Mouse (Mus musculus): ENCODE data around the gene 2410137M14Rik.
A peak's percentile ranks its signal among the peaks of the same experiment; 100 is the strongest.
"Not testable (repeated sequence)": the region's sequence is repeated elsewhere in the genome, so short reads cannot be mapped to it uniquely, and the experiment has no call there.

2410137M14Rik gene

GRCm38 (mm10) chr17:36993770-36994325, 12.8 kb upstream of the 2410137M14Rik start:
- DNase-seq = no peak

GRCm38 (mm10) chr17:36992336-36993104, 11.5 kb upstream of the 2410137M14Rik start:
- DNase-seq = no peak

- not testable (repeated sequence) for DNase-seq
These were observed 9.6 kb upstream of the 2410137M14Rik start for GRCm38 (mm10) chr17:36990630-36991029.

DNA sequence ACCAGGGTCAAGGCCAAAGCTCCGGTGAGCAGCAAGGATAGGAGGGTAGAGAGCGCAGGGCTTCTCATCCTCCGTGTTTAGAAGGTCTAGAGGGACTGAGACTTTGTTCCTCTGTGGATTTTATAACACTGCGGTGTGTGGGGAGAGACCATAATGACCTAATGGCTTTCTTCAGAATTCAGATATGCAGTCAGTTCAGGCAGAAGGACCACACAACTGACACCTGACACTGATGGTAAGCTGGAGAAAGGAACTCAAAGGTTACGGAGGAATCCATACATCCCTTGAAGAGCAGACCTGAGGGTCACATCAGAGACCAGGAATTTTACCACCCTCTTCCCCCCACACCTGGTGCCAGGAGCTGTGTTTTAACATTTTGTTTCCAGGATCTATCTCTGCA, 8.4 kb upstream of the 2410137M14Rik start, which contains the start of gene H2-M5:
Gene H2-M5 (minus strand): TSS at position 101 of the 400 bp plus-strand sequence.
- DNase-seq = no peak

DNA sequence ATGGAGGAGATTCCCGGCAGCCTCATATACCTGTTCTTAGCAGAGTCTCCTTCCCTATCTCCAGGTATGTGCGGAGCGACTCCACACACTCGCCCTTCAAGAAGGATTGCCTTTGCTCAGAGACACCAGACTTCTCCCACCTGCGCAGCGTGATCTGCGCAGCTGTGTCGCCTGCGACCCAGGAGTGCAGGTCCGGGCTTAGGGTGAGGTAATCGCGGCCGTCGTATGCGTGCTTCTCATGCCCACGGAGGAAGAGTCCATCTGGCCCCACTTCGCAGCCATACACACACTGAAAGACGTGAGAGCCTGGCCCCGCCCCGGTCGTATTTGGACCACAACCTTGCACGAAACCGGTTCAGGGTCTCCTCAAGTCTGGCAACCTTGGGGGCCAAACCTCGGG, 7.4 kb upstream of the 2410137M14Rik start:
- no peak for DNase-seq

DNA sequence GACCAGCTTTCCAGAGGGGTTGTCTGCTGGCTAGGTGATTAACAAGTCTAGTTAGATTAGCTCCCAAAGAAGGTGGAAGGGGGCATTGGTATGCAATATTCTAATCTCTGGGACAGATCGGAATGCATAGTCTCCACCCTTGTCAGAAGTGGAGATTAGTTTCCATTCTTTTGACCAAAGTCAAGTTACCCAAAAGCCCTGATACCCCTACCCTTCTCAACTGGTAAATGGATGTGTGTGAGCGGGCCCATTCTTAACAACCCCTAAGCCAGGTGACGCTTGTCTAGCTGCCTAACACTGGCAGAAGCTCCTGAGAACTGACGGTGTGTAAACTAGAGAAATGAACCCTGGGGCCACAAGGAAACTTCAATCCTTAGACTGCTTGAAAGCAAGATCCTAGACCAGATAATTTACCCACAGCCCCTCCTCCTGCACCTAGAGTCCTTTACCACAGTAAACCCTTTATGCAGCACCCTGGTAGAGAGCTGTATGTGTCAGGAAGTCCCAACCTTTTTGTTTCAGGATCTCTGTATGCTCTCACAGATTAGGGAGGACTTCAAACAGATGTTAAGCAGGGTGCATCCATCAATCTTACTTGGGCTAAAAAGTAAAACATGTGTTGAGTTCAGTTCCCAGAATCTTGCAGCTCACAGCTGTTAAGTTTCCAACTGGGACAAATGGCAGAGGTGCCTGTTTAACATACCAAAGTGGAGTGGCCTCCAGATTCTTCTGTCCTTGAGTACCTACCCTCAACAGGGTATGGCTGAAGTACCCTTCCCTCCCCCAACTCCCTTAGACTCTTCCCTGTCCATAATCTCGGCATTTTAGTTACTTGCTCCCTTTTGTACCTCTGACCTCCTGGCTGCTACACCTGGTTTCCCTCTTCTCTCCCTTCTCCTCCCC, 1.5 kb upstream of the 2410137M14Rik start:
- no peak for DNase-seq

DNA sequence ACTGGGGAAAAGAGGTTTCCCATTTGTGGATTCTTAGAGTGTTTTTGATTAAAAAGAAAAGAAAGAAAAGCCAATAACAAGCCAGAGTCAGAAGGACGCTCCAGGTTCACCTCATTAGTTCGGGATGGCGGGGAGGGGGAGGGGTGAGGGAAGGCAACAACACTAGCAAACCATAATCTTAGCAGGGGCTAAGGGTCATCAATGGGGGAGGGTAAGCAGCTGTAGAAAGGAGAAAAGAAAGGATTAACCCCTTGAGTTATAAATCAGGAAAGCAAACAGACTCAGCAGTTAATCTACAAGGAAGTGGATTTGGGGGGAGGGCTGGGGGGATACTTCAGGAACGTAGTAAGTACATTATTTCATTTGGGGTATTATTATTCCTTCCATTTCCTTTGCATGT, 808 bp upstream of the 2410137M14Rik start:
- DNase-seq = peak; percentile 39

DNA sequence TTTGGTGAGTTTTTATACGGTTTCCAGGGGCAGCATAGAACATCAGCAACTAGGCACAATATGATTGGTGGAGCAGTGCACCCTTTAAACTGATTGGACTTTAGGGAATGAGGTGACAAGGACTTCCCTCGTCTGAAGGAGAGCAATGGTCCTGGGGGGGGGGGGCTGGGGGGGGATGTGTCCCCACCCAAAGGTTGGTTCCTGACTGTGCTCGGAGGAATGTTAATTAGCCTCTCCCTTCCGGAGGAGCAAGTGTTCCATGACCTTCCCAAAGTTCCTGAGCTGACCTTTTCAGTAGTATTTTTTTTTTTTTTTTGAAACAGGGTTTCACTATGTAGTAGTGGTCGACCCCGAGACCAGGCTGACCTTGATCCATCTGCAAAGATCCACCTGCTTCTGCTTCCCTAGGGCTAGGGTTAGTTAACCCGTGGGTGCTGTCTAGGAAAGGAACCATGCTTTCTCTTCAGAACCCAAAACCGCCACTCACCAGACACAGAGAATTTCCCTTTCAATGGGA, 7.7 kb downstream of the 2410137M14Rik start:
- DNase-seq = no peak

DNA sequence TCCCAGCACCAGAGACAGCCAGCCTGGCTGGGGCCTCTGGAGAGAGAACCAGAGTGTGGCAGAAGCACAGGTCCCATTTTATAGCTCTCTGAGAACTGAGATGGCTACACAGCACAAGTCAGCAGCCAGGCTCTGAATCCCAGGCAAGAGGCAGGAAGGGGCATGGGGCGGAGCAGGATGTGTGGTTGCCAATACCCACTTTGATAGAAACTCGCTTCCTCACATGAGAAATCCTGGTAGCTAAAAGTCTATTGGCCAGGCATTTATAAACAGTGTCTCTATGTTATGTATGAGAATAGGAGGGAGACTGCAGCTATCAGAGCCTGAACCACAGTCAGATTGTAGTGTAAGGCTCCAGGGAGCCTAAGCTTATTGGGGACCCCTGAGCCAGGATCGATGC, 8.2 kb downstream of the 2410137M14Rik start:
- DNase-seq = no peak

DNA sequence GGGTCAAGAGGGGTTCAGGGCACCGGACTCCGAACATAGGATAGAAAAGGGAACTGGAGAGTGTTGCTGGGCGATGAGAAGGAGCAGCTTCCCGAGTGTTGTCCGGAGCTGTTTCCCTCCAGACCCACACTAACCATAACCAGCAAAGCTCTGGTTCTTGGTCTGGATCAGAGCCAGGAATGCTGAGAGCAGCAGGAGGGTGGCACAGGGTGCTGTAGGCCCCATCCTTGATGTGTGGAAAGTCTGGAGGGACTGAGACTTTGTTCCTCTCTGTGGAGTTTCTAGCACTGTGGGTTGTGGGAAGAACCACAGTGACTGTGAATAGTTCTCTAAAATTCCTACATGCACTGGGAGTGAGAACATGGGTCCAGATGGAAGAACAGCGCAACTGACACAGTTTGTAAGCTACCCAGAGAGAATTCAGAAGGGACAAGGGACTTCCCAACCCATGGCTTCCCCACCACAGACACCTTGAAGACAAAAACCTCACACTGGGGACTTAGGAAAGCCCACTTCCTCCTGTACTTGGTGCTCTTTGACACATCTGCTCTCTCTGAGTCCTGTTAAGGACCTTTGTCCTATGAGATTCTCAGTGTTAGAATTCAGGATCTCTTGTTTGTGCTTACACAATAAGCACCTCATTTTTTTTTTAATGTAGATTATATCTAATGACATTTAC, 9.7 kb downstream of the 2410137M14Rik start:
- DNase-seq = no peak

GRCm38 (mm10) chr17:36970316-36970890, 10.6 kb downstream of the 2410137M14Rik start:
- DNase-seq = no peak

DNA sequence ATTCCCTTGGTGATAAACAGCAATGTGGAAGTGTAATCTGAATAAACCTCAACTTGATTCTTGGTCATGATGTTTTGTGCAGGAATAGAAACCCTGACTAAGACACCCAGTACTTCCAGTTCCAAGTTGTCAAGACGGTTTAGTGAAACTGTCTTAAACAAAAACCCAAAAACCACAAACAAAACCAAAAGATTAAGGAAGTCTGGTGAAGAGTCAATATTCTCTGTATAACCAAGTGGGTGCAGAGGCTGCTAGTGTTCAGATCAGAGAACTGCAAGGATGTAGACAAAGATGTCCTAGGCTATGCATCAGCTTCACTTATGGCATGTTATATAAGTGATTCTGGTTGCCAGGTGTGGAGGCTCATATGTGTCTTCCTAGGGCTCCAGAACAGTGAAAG, 14.2 kb downstream of the 2410137M14Rik start:
- DNase-seq = no peak

GRCm38 (mm10) chr17:36961125-36961524, 19.9 kb downstream of the 2410137M14Rik start:
- no peak for DNase-seq

DNA sequence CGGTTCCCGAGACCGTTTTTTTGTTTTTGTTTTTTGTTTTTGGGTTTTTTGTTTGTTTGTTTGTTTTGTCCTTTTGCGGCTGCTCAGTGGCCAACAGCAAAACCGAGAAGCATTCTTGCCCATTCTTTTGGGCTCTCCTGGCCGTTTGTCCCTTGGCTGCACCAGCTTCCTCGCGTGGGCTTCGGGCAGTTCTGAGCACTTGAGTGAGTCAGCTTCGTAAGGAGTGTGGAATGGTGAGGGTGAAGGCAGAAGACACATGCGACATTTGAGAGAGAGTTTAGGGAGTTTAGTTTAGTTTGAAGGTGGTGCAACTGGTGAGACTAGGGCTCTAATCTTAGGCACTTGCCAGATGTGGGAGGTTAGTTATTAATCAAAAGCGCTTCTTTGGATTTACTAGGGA, 22.2 kb downstream of the 2410137M14Rik start:
- no peak for DNase-seq

DNA sequence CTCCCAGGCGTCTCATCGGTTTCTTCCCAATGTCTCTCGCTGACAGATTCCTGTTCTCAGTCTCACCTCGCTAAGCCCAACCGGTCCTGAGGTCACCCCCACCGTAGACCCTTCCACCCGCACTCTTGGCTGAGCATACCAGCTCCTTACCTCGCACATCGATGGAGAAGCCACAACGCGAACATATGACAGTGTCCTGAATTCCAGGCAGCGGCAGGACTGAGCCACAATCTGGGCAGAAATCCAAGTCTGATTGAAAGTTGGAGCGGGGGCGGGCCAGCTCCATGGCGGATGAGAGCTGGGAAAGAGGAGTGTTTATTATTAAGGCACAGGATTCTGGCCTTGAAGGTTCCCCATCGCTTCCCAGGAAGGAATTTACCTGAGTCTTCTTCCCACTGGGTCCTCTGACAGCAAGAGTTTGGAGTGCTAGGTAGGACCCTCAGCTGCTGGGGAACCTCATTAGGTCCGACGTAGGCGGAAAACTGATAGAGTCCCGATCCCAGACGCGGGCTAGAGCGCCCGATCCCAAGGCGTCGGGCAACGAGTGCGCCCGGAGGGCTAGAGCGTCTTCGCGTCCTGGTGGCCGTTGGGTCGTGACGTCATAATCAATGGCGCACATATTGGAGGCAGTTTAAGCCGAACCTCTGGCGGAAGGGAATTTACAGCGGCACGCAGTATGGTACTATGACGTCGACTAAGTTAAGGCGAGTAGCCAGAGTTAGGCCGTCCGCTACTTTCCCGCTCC, 22.9 kb downstream of the 2410137M14Rik start, which contains the start of the genes Znrd1 and Znrd1as:
Gene Znrd1 (minus strand): TSS at position 561 of the 745 bp plus-strand sequence.
Gene Znrd1as (plus strand): TSS at position 594 of the 745 bp plus-strand sequence.
- peak; percentile 99 for DNase-seq

DNA sequence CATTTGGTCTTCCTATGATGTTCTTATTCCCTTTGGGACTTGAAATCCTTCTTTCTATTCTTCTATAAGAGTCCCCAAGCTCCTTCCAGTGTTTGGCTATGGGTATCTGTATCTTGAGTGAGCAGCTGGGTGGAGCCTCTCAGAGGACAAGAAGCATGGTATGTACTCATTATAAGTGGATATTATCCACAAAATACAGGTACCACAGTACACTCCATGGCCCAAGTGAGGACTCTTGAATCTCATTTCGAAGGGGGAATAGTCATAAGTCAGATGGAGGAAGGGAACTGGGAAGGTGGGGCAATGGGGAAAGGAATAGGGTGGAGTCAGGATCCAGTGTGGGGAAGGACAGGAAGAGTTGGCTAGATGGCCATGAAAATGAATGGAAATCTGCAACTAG, 28.0 kb downstream of the 2410137M14Rik start:
- no peak for DNase-seq

DNA sequence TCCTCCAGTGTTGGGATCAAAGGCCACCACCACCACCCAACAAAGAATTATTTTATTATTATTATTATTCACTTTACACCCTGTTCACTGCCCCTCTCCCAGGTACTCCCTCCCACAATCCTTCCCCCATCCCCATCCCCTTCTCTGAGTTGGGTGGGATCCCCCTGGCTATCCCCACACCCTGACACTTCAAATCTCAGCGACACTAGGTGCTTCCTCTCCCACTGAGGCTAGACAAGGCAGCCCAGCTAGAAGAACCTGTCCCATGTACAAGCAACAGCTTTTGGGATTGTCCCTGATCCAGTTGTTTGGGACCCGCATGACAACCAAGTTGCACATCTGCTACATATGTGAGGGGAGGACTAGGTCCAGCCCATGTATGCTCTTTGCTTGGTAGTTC, 28.4 kb downstream of the 2410137M14Rik start:
- DNase-seq = no peak

DNA sequence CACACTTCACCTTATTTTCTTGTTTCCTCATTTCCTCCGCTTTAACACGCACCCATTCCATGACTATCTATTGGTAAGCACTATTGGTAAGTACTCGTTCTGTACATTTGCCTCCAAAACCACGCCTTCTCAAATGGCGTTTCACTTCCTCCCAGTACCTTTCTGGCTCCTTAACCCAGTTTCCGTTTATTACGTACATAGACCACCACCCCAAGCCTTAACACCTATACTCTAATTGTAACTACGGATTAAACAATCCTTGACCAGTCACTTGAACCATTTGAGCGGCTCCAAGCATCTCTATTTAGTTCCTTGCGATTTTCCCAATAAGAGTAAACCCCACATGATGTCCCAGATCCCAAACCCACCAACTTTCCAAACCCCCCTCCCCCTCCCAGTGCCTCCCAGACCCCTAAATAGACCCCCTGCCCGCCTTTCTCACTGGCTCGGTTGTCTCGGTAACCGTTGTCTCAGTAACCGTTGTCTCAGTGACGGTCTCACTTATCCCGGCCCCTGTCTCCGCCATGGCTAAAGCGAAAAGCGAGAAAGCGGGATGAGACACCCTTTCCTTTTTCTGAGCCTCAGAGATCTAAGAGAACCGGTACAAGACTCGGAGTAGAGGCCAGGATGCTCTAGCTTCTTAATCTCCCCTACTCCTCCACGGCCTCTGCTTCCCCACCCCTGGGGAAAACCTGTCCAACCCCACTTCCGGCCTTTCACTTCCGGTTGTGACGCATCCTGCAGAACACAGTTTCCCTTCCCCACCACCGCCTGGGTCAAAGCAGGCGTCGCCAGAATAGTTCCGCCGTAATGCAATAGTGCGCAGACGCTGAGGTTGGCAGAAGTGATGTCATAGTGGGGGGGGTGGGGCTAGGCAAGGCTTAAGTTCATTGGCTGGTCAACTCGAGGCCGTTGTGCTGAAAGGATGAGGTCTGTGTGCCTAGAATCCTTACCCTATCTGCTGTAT, 29.8 kb downstream of the 2410137M14Rik start, which contains the start of gene Ppp1r11:
Gene Ppp1r11 (minus strand): TSS at position 761 of the 967 bp plus-strand sequence.
- DNase-seq = peak; percentile 99

- DNase-seq = no peak
These were observed 31.8 kb downstream of the 2410137M14Rik start for GRCm38 (mm10) chr17:36949265-36949664.

GRCm38 (mm10) chr17:36948286-36948685, 32.8 kb downstream of the 2410137M14Rik start:
- no peak for DNase-seq
